Mouse (Mus musculus) stomach, postnatal 0 days (tissue): Measurements from ENCODE around the gene Ube2f. TPM values are rescaled to one million over a fixed set of nuclear protein-coding genes. Genes with fewer than 3 reads are reported as not detected.
A peak's percentile ranks its signal among the peaks of the same experiment; 100 is the strongest.

ENCODE experiments used
- ATAC-seq: fragments of 200-750 bp; cut with Nextera tagmentation; 2 replicates; pipeline ENCODE4 v1.8.0; 2017; ENCODE audit not compliant: low FRiP score, low TSS enrichment
- DNase-seq: peaks from one replicate; pipeline ENCODE4 v3.0.0-alpha.2; 2016; ENCODE audit warnings: low spot score
- H3K27ac ChIP-seq: fragments of 300-500 bp; sonication (generic); replicated peaks from 2 replicates; pipeline ENCODE4 v1.5.1; 2014; ENCODE audit warnings: mild to moderate bottlenecking, control low read depth
- H3K27me3 ChIP-seq: fragments of 300-500 bp; sonication (generic); 2 replicates; pipeline ENCODE4 v1.6.1; 2014; ENCODE audit warnings: low read length; ENCODE audit not compliant: control insufficient read depth, insufficient read depth
- H3K36me3 ChIP-seq: fragments of 300-500 bp; sonication (generic); 2 replicates; pipeline ENCODE4 v1.6.1; 2014; ENCODE audit warnings: low read length, mixed read lengths; ENCODE audit not compliant: control insufficient read depth, insufficient read depth
- H3K4me1 ChIP-seq: fragments of 300-500 bp; sonication (generic); replicated peaks from 2 replicates; pipeline ENCODE4 v1.6.1; 2014; ENCODE audit warnings: antibody characterized with exemption; ENCODE audit not compliant: control insufficient read depth, insufficient read depth
- H3K4me2 ChIP-seq: fragments of 300-500 bp; sonication (generic); replicated peaks from 2 replicates; pipeline ENCODE4 v1.6.1; 2014; ENCODE audit warnings: low read depth, mild to moderate bottlenecking, control low read depth, moderate library complexity
- H3K4me3 ChIP-seq: fragments of 300-500 bp; sonication (generic); 2 replicates; pipeline ENCODE4 v1.5.1; 2014; ENCODE audit warnings: low read depth, low read length, control low read depth
- H3K9ac ChIP-seq: fragments of 300-500 bp; sonication (generic); 2 replicates; pipeline ENCODE4 v1.6.1; 2014; ENCODE audit warnings: mild to moderate bottlenecking, low read length, control low read depth, mixed read lengths
- H3K9me3 ChIP-seq: fragments of 300-500 bp; sonication (generic); 2 replicates; pipeline ENCODE4 v1.6.1; 2016; ENCODE audit warnings: low read length; ENCODE audit not compliant: control insufficient read depth
- CTCF ChIP-seq: IDR thresholded peaks from 2 replicates; pipeline ENCODE4 v1.5.1; 2016; ENCODE audit warnings: antibody characterized with exemption, low read depth, mild to moderate bottlenecking, moderate library complexity
- EP300 ChIP-seq: optimal IDR thresholded peaks from 2 replicates; pipeline ENCODE3; 2016; ENCODE audit warnings: antibody characterized with exemption
- WGBS: fragments of 180-500 bp; shearing (Covaris S2); extraction: QIAGEN DNeasy Blood & Tissue Kit; methylation state at CpG from one replicate; pipeline ENCODE4 v1.1.7; 2014; 5-methylcytosine and 5-hydroxymethylcytosine counted together
- polyA plus RNA-seq: library from polyadenylated mRNA; unstranded; fragments of >200 nt; fragmentation: Nextera tagmentation; extraction: Ambion mirVana; gene quantifications from 2 replicates; pipeline ENCODE4 v1.2.1, GENCODE M21; 2015

The Ube2f gene
- polyA plus RNA-seq, 1 experiment from 2014 or later = 56.9 TPM

- TF ChIP-seq CTCF (no peak), EP300 (no peak)
- Histone ChIP-seq H3K4me2 (no peak within 1 kb of the TSS), H3K27ac (no peak within 1 kb of the TSS), H3K4me3 (no peak within 1 kb of the TSS), H3K9ac (no peak within 1 kb of the TSS), H3K36me3 (no peaks in the 10 kb centered on the region), H3K4me1 (no peaks in the 10 kb centered on the region), H3K9me3 (no peaks in the 10 kb centered on the region), H3K27me3 (no peaks in the 10 kb centered on the region)
- WGBS = 60% methylated on average over 19 of the region's 19 CpGs
- no peak; the same call in 1 of the 2 replicates for ATAC-seq
- peak; percentile 36 for DNase-seq
These were observed 71.8 kb downstream of the Ube2f start, which contains the start of gene Espnl for GRCm38 (mm10) chr1:91321760-91322438. TSS of gene Espnl (plus strand) at chr1:91322075.

GRCm38 (mm10) chr1:91324646-91325045, 74.5 kb downstream of the Ube2f start:
- no peak overlapping the region for H3K27ac ChIP-seq
- ATAC-seq (no peak), DNase-seq (no peak)
- H3K9me3 ChIP-seq = no peaks in the 10 kb centered on the region
- TF ChIP-seq EP300 (no peak), CTCF (no peak)
- H3K4me2 ChIP-seq = no peak overlapping the region
- H3K4me1 ChIP-seq = no peaks in the 10 kb centered on the region
- H3K4me3 ChIP-seq = no peak overlapping the region
- H3K9ac ChIP-seq = no peak overlapping the region
- H3K36me3 ChIP-seq = no peaks in the 10 kb centered on the region
- no peaks in the 10 kb centered on the region for H3K27me3 ChIP-seq
- 65% methylated on average over 2 of the region's 2 CpGs for WGBS

- TF ChIP-seq CTCF (no peak), EP300 (no peak)
- no peak for ATAC-seq
- no peak overlapping the region for H3K9ac ChIP-seq
- no peak for DNase-seq
- H3K4me1 ChIP-seq = no peaks in the 10 kb centered on the region
- no peaks in the 10 kb centered on the region for H3K36me3 ChIP-seq
- no peaks in the 10 kb centered on the region for H3K27me3 ChIP-seq
- H3K27ac ChIP-seq = no peak overlapping the region
- WGBS = 73% methylated on average over 4 of the region's 4 CpGs
- H3K4me3 ChIP-seq = no peak overlapping the region
- no peak overlapping the region for H3K4me2 ChIP-seq
- H3K9me3 ChIP-seq = no peaks in the 10 kb centered on the region
These were observed 75.5 kb downstream of the Ube2f start for GRCm38 (mm10) chr1:91325488-91326042.

GRCm38 (mm10) chr1:91332102-91332501, 82.0 kb downstream of the Ube2f start:
- no peak for ATAC-seq
- Histone ChIP-seq H3K4me3 (no peak overlapping the region), H3K27ac (no peak overlapping the region), H3K4me2 (no peak overlapping the region), H3K27me3 (no peaks in the 10 kb centered on the region), H3K9me3 (no peaks in the 10 kb centered on the region), H3K36me3 (no peaks in the 10 kb centered on the region), H3K9ac (no peak overlapping the region), H3K4me1 (no peaks in the 10 kb centered on the region)
- WGBS = 50% methylated on average over 4 of the region's 4 CpGs
- no peak for TF ChIP-seq CTCF
- no peak for TF ChIP-seq EP300
- DNase-seq = no peak

GRCm38 (mm10) chr1:91333582-91333981, 83.5 kb downstream of the Ube2f start:
- Histone ChIP-seq H3K27ac (no peak overlapping the region), H3K27me3 (no peaks in the 10 kb centered on the region), H3K9me3 (no peaks in the 10 kb centered on the region), H3K9ac (no peak overlapping the region), H3K4me2 (no peak overlapping the region), H3K36me3 (no peaks in the 10 kb centered on the region), H3K4me1 (no peaks in the 10 kb centered on the region), H3K4me3 (no peak overlapping the region)
- DNase-seq (no peak), ATAC-seq (no peak)
- TF ChIP-seq CTCF = no peak
- no peak for TF ChIP-seq EP300

GRCm38 (mm10) chr1:91337355-91337754, 87.3 kb downstream of the Ube2f start:
- DNase-seq = no peak
- H3K9me3 ChIP-seq = no peaks in the 10 kb centered on the region
- H3K36me3 ChIP-seq = no peaks in the 10 kb centered on the region
- WGBS = 89% methylated on average over 7 of the region's 7 CpGs
- no peak for TF ChIP-seq CTCF
- TF ChIP-seq EP300 = no peak
- no peak overlapping the region for H3K9ac ChIP-seq
- H3K27ac ChIP-seq = no peak overlapping the region
- no peak overlapping the region for H3K4me2 ChIP-seq
- no peak overlapping the region for H3K4me3 ChIP-seq
- no peaks in the 10 kb centered on the region for H3K4me1 ChIP-seq
- ATAC-seq = no peak
- no peaks in the 10 kb centered on the region for H3K27me3 ChIP-seq

Other genes with a start within 250 kb of the Ube2f start
- 0.15 and 0.24 TPM in 2 replicates for gene Rbm44, start 105.2 kb upstream of the Ube2f start, polyA plus RNA-seq
- 10.5 and 11.5 TPM in 2 replicates for gene Ramp1, start 70.5 kb upstream of the Ube2f start, polyA plus RNA-seq
- 8.2 and 8.9 TPM in 2 replicates for gene Scly, start 48.0 kb downstream of the Ube2f start, polyA plus RNA-seq
- 0.02 TPM in 1 of 2 replicates, not detected in the other for gene Espnl, start 71.8 kb downstream of the Ube2f start, polyA plus RNA-seq
- gene Klhl30, start 100.7 kb downstream of the Ube2f start, polyA plus RNA-seq = 0.61 and 0.80 TPM in 2 replicates
- 1.2 and 1.5 TPM in 2 replicates for gene Erfe, start 116.1 kb downstream of the Ube2f start, polyA plus RNA-seq
- gene Ilkap, start 148.5 kb downstream of the Ube2f start, polyA plus RNA-seq = 58.1 and 60.1 TPM in 2 replicates
- 40.7 and 43.1 TPM in 2 replicates for gene Hes6, start 163.7 kb downstream of the Ube2f start, polyA plus RNA-seq
- gene Per2, start 209.0 kb downstream of the Ube2f start, polyA plus RNA-seq = 2.4 and 2.8 TPM in 2 replicates
- 3.0 and 3.1 TPM in 2 replicates for gene Traf3ip1, start 244.3 kb downstream of the Ube2f start, polyA plus RNA-seq